Mouse (Mus musculus) right cerebral cortex, adult 2 months (tissue): ENCODE results near the gene Tbx19.

Source experiments
- DNase-seq, 2 experiments: peaks; one replicate each; pipeline ENCODE4 v3.0.0; 2021 to 2022; ENCODE audit warnings: low spot score in 2 of 2

Gene Tbx19

GRCm38 (mm10) chr1:165160723-165161405 is at the start of gene Tbx19:
TSS of gene Tbx19 (minus strand) at chr1:165160773.
- DNase-seq: no peak

GRCm38 (mm10) chr1:165205591-165205990 is 45.0 kb upstream of the Tbx19 start:
- DNase-seq: no peak

GRCm38 (mm10) chr1:165203488-165204035 is 43.0 kb upstream of the Tbx19 start:
- no peak for DNase-seq

- DNase-seq: no peak
These were observed 41.0 kb upstream of the Tbx19 start for GRCm38 (mm10) chr1:165201445-165202012.

- DNase-seq: no peak
These were observed 40.2 kb upstream of the Tbx19 start for GRCm38 (mm10) chr1:165200748-165201147.

GRCm38 (mm10) chr1:165199639-165200038 is 39.1 kb upstream of the Tbx19 start:
- no peak for DNase-seq

GRCm38 (mm10) chr1:165198951-165199350 is 38.4 kb upstream of the Tbx19 start:
- DNase-seq: no peak

- no peak for DNase-seq
These were observed 37.3 kb upstream of the Tbx19 start for GRCm38 (mm10) chr1:165197875-165198274.

GRCm38 (mm10) chr1:165195396-165195960 is 34.9 kb upstream of the Tbx19 start:
- no peak for DNase-seq

- no peak for DNase-seq
These were observed 34.1 kb upstream of the Tbx19 start for GRCm38 (mm10) chr1:165194662-165195013.

GRCm38 (mm10) chr1:165193880-165194661 is 33.5 kb upstream of the Tbx19 start, which contains the start of gene Sft2d2:
TSS of gene Sft2d2 (minus strand) at chr1:165194438.
- peak; percentile 58 to 66 for DNase-seq

- DNase-seq: no peak
These were observed 32.9 kb upstream of the Tbx19 start for GRCm38 (mm10) chr1:165193426-165193825.

- DNase-seq: no peak
These were observed 32.2 kb upstream of the Tbx19 start for GRCm38 (mm10) chr1:165192714-165193264.

GRCm38 (mm10) chr1:165192102-165192501 is 31.5 kb upstream of the Tbx19 start:
- DNase-seq: no peak

- DNase-seq: peak in 1 of 2 experiments; percentile 34
These were observed 31.0 kb upstream of the Tbx19 start for GRCm38 (mm10) chr1:165191611-165192010.

GRCm38 (mm10) chr1:165190571-165191273 is 30.1 kb upstream of the Tbx19 start:
- peak; percentile 24 to 25 for DNase-seq

- DNase-seq: no peak
These were observed 29.5 kb upstream of the Tbx19 start for GRCm38 (mm10) chr1:165190068-165190467.

- no peak for DNase-seq
These were observed 28.4 kb upstream of the Tbx19 start for GRCm38 (mm10) chr1:165188806-165189580.

GRCm38 (mm10) chr1:165187357-165187756 is 26.8 kb upstream of the Tbx19 start:
- no peak for DNase-seq

GRCm38 (mm10) chr1:165186491-165186890 is 25.9 kb upstream of the Tbx19 start:
- DNase-seq: no peak
